Mouse (Mus musculus) hindbrain, embryonic 15.5 days (tissue): ENCODE data around the gene Tespa1. TPM values are rescaled to one million over a fixed set of nuclear protein-coding genes. Genes with fewer than 3 reads are reported as not detected.
"Not testable (repeated sequence)": the region's sequence is repeated elsewhere in the genome, so short reads cannot be mapped to it uniquely, and the experiment has no call there.

Experiments
- ATAC-seq: fragments of 200-750 bp; cut with Nextera tagmentation; 2 replicates; pipeline ENCODE4 v1.8.0; 2017; ENCODE audit warnings: low read depth, moderate number of reproducible peaks, moderate TSS enrichment; ENCODE audit not compliant: low FRiP score
- H3K27ac ChIP-seq: fragments of 300-500 bp; sonication (generic); replicated peaks from 2 replicates; pipeline ENCODE4 v1.5.1; 2015; ENCODE audit warnings: mild to moderate bottlenecking, inconsistent platforms
- H3K27me3 ChIP-seq: fragments of 300-500 bp; sonication (generic); 2 replicates; pipeline ENCODE4 v1.6.1; 2015; ENCODE audit warnings: control low read depth, inconsistent platforms
- H3K36me3 ChIP-seq: fragments of 300-500 bp; sonication (generic); 2 replicates; pipeline ENCODE4 v1.6.1; 2015; ENCODE audit warnings: control low read depth, inconsistent platforms
- H3K4me1 ChIP-seq: fragments of 300-500 bp; sonication (generic); replicated peaks from 2 replicates; pipeline ENCODE4 v1.6.1; 2015; ENCODE audit warnings: control low read depth, inconsistent platforms
- H3K4me2 ChIP-seq: fragments of 300-500 bp; sonication (generic); 2 replicates; pipeline ENCODE4 v1.6.1; 2015; ENCODE audit warnings: moderate library complexity, mild to moderate bottlenecking, inconsistent platforms
- H3K4me3 ChIP-seq: fragments of 300-500 bp; sonication (generic); 2 replicates; pipeline ENCODE4 v1.5.1; 2015; ENCODE audit warnings: mild to moderate bottlenecking, inconsistent platforms
- H3K9ac ChIP-seq: fragments of 300-500 bp; sonication (generic); 2 replicates; pipeline ENCODE4 v1.6.1; 2015; ENCODE audit warnings: inconsistent platforms
- H3K9me3 ChIP-seq: fragments of 300-500 bp; sonication (generic); 2 replicates; pipeline ENCODE4 v1.6.1; 2016; ENCODE audit warnings: control low read depth, inconsistent platforms
- WGBS: fragments of 180-500 bp; shearing (Covaris S2); methylation state at CpG from one replicate; pipeline ENCODE4 v1.1.7; 2015; 5-methylcytosine and 5-hydroxymethylcytosine counted together
- polyA plus RNA-seq: library from polyadenylated mRNA; unstranded; fragments of >200 nt; fragmentation: Nextera tagmentation; extraction: Ambion mirVana; gene quantifications from 2 replicates; pipeline ENCODE4 v1.2.1, GENCODE M21; 2015

Tespa1 gene
- polyA plus RNA-seq, result 0.09 TPM in 1 of 2 replicates, not detected in the other

GRCm38 (mm10) chr10:130322637-130323036, at the start of gene Tespa1:
Gene Tespa1, plus strand, starts transcription at chr10:130322870.
- Histone ChIP-seq H3K4me2 (no peak within 1 kb of the TSS), H3K9me3 (no peaks in the 10 kb centered on the region), H3K9ac (no peak within 1 kb of the TSS), H3K4me1 (no peaks in the 10 kb centered on the region), H3K36me3 (no peaks in the 10 kb centered on the region), H3K27me3 (no peaks in the 10 kb centered on the region), H3K27ac (no peak within 1 kb of the TSS), H3K4me3 (no peak within 1 kb of the TSS)
- WGBS, result 86% methylated on average over 5 of the region's 5 CpGs
- no peak for ATAC-seq

GRCm38 (mm10) chr10:130275759-130276158, 46.9 kb upstream of the Tespa1 start:
- no peak overlapping the region for H3K4me3 ChIP-seq
- no peaks in the 10 kb centered on the region for H3K27me3 ChIP-seq
- 0 out of 2 replicates have a peak, but pooled peaks cover 4% of the 10 kb centered on the region for H3K4me1 ChIP-seq
- no peak overlapping the region for H3K27ac ChIP-seq
- H3K9me3 ChIP-seq, result no peaks in the 10 kb centered on the region
- no peak overlapping the region for H3K4me2 ChIP-seq
- no peaks in the 10 kb centered on the region for H3K36me3 ChIP-seq
- no peak for ATAC-seq
- no peak overlapping the region for H3K9ac ChIP-seq
- 46% methylated on average over 2 of the region's 2 CpGs for WGBS

DNA sequence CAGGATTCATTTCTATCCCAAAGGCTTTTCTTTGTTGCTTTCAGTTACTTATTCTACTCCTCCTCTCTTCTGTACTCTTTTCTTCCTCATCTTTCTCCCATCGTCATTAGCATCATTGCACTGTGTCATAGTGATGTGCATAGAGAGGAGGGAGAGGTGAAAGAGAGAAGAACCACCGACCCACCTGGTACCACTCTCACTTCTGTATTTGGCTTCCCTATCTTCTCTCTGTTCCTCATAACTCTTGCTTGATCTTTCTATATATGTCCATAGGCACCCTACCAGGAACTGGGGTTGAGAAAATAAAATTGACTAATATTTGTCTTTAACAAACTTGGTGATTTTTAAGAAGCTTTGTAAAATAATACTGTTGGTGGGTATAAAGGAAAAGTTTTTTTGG, 46.2 kb upstream of the Tespa1 start:
- 78% methylated on average over 2 of the region's 2 CpGs for WGBS
- no peak for ATAC-seq
- no peaks in the 10 kb centered on the region for H3K36me3 ChIP-seq

GRCm38 (mm10) chr10:130280066-130280465, 42.6 kb upstream of the Tespa1 start, which contains the start of gene Neurod4:
Gene Neurod4, minus strand, starts transcription at chr10:130280240.
- H3K27me3 ChIP-seq, result no peaks in the 10 kb centered on the region
- 3% methylated on average over 7 of the region's 7 CpGs for WGBS
- H3K27ac ChIP-seq, result no peak within 1 kb of the TSS
- peak within 1 kb of the TSS; percentile 26; the same call in 1 of the 2 replicates for H3K4me2 ChIP-seq
- no peak within 1 kb of the TSS for H3K9ac ChIP-seq
- H3K9me3 ChIP-seq, result no peaks in the 10 kb centered on the region
- peak; percentile 72; the same call in 1 of the 2 replicates for ATAC-seq
- no peak within 1 kb of the TSS for H3K4me3 ChIP-seq
- H3K4me1 ChIP-seq, result 0 out of 2 replicates have a peak, but pooled peaks cover 4% of the 10 kb centered on the region
- H3K36me3 ChIP-seq, result no peaks in the 10 kb centered on the region

More for the DNA sequence above, 46.2 kb upstream of the Tespa1 start:
- no peaks in the 10 kb centered on the region for H3K27me3 ChIP-seq
- no peaks in the 10 kb centered on the region for H3K9me3 ChIP-seq
- H3K4me3 ChIP-seq, result no peak overlapping the region
- no peak overlapping the region for H3K9ac ChIP-seq
- 0 out of 2 replicates have a peak, but pooled peaks cover 4% of the 10 kb centered on the region for H3K4me1 ChIP-seq
- no peak overlapping the region for H3K4me2 ChIP-seq
- H3K27ac ChIP-seq, result no peak overlapping the region

DNA sequence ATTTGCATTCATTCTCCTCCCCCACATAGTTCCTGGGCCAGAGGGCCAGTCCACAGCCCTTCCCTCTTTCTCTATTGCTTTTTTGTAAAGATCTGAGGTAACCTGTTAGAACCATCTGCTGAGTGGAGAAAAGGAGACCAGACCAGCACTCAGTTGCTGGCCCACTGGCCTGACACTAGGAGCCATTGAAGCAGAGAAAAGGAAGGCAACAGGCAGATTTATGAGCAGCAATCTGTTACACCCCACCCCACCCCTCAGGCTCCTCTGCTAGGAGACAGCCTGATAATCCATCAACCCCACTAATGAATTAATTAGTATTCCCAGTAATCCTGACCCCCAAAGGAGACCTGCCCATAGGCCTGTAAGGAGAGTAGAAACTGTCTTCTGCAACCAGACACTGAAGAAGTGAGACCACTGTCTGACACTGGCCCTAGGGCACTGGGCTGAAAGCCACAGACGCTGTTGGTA, 40.7 kb upstream of the Tespa1 start:
- no peaks in the 10 kb centered on the region for H3K27me3 ChIP-seq
- H3K4me1 ChIP-seq, result 0 out of 2 replicates have a peak, but pooled peaks cover 4% of the 10 kb centered on the region
- no peak overlapping the region for H3K27ac ChIP-seq
- peak; percentile 34; the same call in 1 of the 2 replicates for ATAC-seq
- no peaks in the 10 kb centered on the region for H3K9me3 ChIP-seq
- H3K9ac ChIP-seq, result no peak overlapping the region
- WGBS, result 21% methylated on average over 1 of the region's 1 CpGs
- H3K4me3 ChIP-seq, result no peak overlapping the region
- H3K36me3 ChIP-seq, result no peaks in the 10 kb centered on the region
- no peak overlapping the region for H3K4me2 ChIP-seq

- Histone ChIP-seq H3K27ac (no peak overlapping the region), H3K4me3 (no peak overlapping the region), H3K9me3 (no peaks in the 10 kb centered on the region), H3K27me3 (no peaks in the 10 kb centered on the region), H3K9ac (no peak overlapping the region), H3K4me2 (no peak overlapping the region), H3K36me3 (no peaks in the 10 kb centered on the region), H3K4me1 (no peaks in the 10 kb centered on the region)
- 56% methylated on average over 1 of the region's 1 CpGs for WGBS
- ATAC-seq, result no peak
These were observed 35.5 kb upstream of the Tespa1 start for GRCm38 (mm10) chr10:130287201-130287600.

DNA sequence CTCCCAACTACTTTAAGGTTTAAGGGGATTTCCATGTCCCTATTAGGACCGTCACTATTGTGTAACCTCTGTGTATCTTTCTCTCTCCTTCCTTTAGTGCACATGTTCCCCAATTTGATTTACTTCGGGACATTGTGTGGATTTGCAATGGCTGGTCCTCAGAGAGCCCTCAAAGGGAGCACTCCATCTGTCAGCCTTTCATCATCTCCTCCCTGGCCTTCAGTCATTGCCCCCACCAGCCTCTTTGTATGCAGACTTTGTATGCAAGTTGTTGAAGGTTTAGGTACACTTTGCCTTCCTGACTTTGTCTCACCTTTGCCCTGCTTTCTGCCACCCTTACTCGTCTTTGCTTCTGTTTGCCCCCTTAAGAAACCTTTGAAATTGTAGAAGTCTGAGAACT, 34.7 kb upstream of the Tespa1 start:
- ATAC-seq, result no peak
- Histone ChIP-seq H3K4me1 (no peaks in the 10 kb centered on the region), H3K27me3 (no peaks in the 10 kb centered on the region), H3K4me3 (no peak overlapping the region), H3K4me2 (no peak overlapping the region), H3K9me3 (no peaks in the 10 kb centered on the region), H3K36me3 (no peaks in the 10 kb centered on the region), H3K27ac (no peak overlapping the region), H3K9ac (no peak overlapping the region)
- WGBS, result 39% methylated on average over 3 of the region's 3 CpGs

- H3K4me1 ChIP-seq, result no peaks in the 10 kb centered on the region
- no peaks in the 10 kb centered on the region for H3K36me3 ChIP-seq
- 7% methylated on average over 3 of the region's 3 CpGs for WGBS
- H3K9me3 ChIP-seq, result no peaks in the 10 kb centered on the region
- H3K4me2 ChIP-seq, result no peak overlapping the region
- no peak overlapping the region for H3K4me3 ChIP-seq
- no peak for ATAC-seq
- H3K27ac ChIP-seq, result no peak overlapping the region
- no peak overlapping the region for H3K9ac ChIP-seq
- no peaks in the 10 kb centered on the region for H3K27me3 ChIP-seq
These were observed 28.8 kb upstream of the Tespa1 start for GRCm38 (mm10) chr10:130293741-130294408.

DNA sequence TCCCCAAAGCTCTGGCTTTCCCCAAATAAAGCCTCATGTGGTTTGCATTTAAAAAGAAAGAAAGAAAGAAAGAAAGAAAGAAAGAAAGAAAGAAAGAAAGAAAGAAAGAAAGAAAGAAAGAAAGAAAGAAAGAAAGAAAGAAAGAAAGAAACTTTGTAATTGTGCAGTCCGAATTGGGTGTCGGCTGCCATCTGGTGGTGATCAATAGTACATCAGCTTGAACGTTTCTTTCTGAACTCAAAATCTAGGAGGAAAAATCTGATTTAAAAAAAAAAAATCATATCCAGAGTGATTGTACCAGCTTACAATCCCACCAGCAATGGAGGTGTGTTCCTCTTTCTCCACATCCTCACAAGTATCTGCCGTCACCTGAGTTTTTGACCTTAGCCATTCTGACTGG, 23.9 kb upstream of the Tespa1 start:
- not testable (repeated sequence) for H3K9me3 ChIP-seq, H3K4me2 ChIP-seq, H3K9ac ChIP-seq, H3K36me3 ChIP-seq, H3K27ac ChIP-seq, ATAC-seq, H3K27me3 ChIP-seq, H3K4me1 ChIP-seq, H3K4me3 ChIP-seq
- WGBS, result 20% methylated on average over 4 of the region's 4 CpGs

DNA sequence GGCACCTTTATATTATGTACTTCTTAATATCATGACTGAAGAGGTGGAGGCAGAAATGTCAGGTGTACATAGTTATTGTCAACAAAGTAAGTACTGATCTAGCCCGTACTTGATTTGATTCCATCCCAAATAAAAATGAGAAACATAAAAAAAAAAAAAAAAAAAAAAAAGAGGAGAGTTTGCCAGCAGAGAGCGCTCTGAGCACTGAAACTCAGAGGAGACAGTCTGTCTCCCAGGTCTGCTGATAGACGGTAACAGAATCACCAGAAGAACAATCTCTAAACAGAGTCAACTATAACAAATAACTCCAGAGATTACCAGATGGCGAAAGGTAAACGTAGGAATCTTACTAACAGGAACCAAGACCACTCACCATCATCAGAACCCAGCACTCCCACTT, 18.5 kb upstream of the Tespa1 start:
- not testable (repeated sequence) for H3K9me3 ChIP-seq, H3K27me3 ChIP-seq, H3K36me3 ChIP-seq, H3K9ac ChIP-seq, H3K4me1 ChIP-seq, H3K27ac ChIP-seq, H3K4me3 ChIP-seq, H3K4me2 ChIP-seq, ATAC-seq
- 93% methylated on average over 4 of the region's 5 CpGs for WGBS

GRCm38 (mm10) chr10:130311534-130312227, 11.0 kb upstream of the Tespa1 start:
- H3K27me3 ChIP-seq, result no peaks in the 10 kb centered on the region
- no peak overlapping the region for H3K9ac ChIP-seq
- no peak overlapping the region for H3K4me3 ChIP-seq
- H3K36me3 ChIP-seq, result no peaks in the 10 kb centered on the region
- WGBS, result 87% methylated on average over 2 of the region's 2 CpGs
- no peaks in the 10 kb centered on the region for H3K4me1 ChIP-seq
- H3K9me3 ChIP-seq, result no peaks in the 10 kb centered on the region
- H3K27ac ChIP-seq, result no peak overlapping the region
- no peak overlapping the region for H3K4me2 ChIP-seq
- no peak for ATAC-seq

GRCm38 (mm10) chr10:130313531-130313930, 9.1 kb upstream of the Tespa1 start:
- no peaks in the 10 kb centered on the region for H3K27me3 ChIP-seq
- no peaks in the 10 kb centered on the region for H3K4me1 ChIP-seq
- no peak overlapping the region for H3K9ac ChIP-seq
- no peak for ATAC-seq
- H3K27ac ChIP-seq, result no peak overlapping the region
- H3K4me2 ChIP-seq, result no peak overlapping the region
- no peaks in the 10 kb centered on the region for H3K9me3 ChIP-seq
- H3K4me3 ChIP-seq, result no peak overlapping the region
- 69% methylated on average over 1 of the region's 1 CpGs for WGBS
- no peaks in the 10 kb centered on the region for H3K36me3 ChIP-seq
